Mouse (Mus musculus) heart, postnatal 0 days (tissue): ENCODE results near the gene Pprc1. TPM values are rescaled to one million over a fixed set of nuclear protein-coding genes. Genes with fewer than 3 reads are reported as not detected.

Experiments used
- ATAC-seq: fragments of 200-750 bp; cut with Nextera tagmentation; 2 replicates; pipeline ENCODE4 v1.8.0; 2017; ENCODE audit warnings: low read depth, moderate number of reproducible peaks, moderate library complexity; ENCODE audit not compliant: insufficient read depth
- DNase-seq: peaks from one replicate; pipeline ENCODE4 v3.0.0-alpha.2; 2016; ENCODE audit warnings: low spot score
- H3K27ac ChIP-seq: fragments of 300-500 bp; sonication (generic); 2 replicates; pipeline ENCODE4 v1.5.1; 2014; ENCODE audit warnings: low read depth, mild to moderate bottlenecking
- H3K27me3 ChIP-seq: fragments of 300-500 bp; sonication (generic); 2 replicates; pipeline ENCODE4 v1.6.1; 2014; ENCODE audit warnings: low read length, mixed read lengths; ENCODE audit not compliant: control insufficient read depth, insufficient read depth
- H3K36me3 ChIP-seq: fragments of 300-500 bp; sonication (generic); replicated peaks from 2 replicates; pipeline ENCODE4 v1.6.1; 2014; ENCODE audit warnings: low read length, mixed read lengths; ENCODE audit not compliant: control insufficient read depth, insufficient read depth
- H3K4me1 ChIP-seq: fragments of 300-500 bp; sonication (generic); 2 replicates; pipeline ENCODE4 v1.6.1; 2014; ENCODE audit warnings: antibody characterized with exemption; ENCODE audit not compliant: control insufficient read depth, insufficient read depth
- H3K4me2 ChIP-seq: fragments of 300-500 bp; sonication (generic); 2 replicates; pipeline ENCODE4 v1.6.1; 2014; ENCODE audit warnings: low read depth, mild to moderate bottlenecking, low read length, moderate library complexity
- H3K4me3 ChIP-seq: fragments of 300-500 bp; sonication (generic); 2 replicates; pipeline ENCODE4 v1.5.1; 2014; ENCODE audit warnings: low read depth, low read length
- H3K9ac ChIP-seq: fragments of 300-500 bp; sonication (generic); replicated peaks from 2 replicates; pipeline ENCODE4 v1.6.1; 2014; ENCODE audit warnings: low read depth, low read length, mixed read lengths
- H3K9me3 ChIP-seq: fragments of 300-500 bp; sonication (generic); replicated peaks from 2 replicates; pipeline ENCODE4 v1.6.1; 2016; ENCODE audit warnings: low read length; ENCODE audit not compliant: control insufficient read depth
- CTCF ChIP-seq: IDR thresholded peaks from 2 replicates; pipeline ENCODE4 v1.5.1; 2016; ENCODE audit warnings: antibody characterized with exemption, control low read depth, low read depth
- EP300 ChIP-seq: IDR thresholded peaks from 2 replicates; pipeline ENCODE4 v1.6.1; 2016; ENCODE audit warnings: antibody characterized with exemption, low read depth
- WGBS: fragments of 180-500 bp; shearing (Covaris S2); extraction: QIAGEN DNeasy Blood & Tissue Kit; methylation state at CpG from one replicate; pipeline ENCODE4 v1.1.7; 2014; 5-methylcytosine and 5-hydroxymethylcytosine counted together
- polyA plus RNA-seq: library from polyadenylated mRNA; unstranded; fragments of >200 nt; fragmentation: Nextera tagmentation; extraction: Ambion mirVana; gene quantifications from 2 replicates; pipeline ENCODE4 v1.2.1, GENCODE M21; 2015
- total RNA-seq: library from RNA; depleted of rRNA; stranded (reverse); fragments of >200 nt; gene quantifications from 2 replicates; pipeline ENCODE4 v1.2.3, GENCODE M21; 2014; ENCODE audit warnings: low replicate concordance

The Pprc1 gene
- total and polyA plus RNA-seq, 2 experiments from 2014 or later: 6.5 to 6.8 TPM

DNA sequence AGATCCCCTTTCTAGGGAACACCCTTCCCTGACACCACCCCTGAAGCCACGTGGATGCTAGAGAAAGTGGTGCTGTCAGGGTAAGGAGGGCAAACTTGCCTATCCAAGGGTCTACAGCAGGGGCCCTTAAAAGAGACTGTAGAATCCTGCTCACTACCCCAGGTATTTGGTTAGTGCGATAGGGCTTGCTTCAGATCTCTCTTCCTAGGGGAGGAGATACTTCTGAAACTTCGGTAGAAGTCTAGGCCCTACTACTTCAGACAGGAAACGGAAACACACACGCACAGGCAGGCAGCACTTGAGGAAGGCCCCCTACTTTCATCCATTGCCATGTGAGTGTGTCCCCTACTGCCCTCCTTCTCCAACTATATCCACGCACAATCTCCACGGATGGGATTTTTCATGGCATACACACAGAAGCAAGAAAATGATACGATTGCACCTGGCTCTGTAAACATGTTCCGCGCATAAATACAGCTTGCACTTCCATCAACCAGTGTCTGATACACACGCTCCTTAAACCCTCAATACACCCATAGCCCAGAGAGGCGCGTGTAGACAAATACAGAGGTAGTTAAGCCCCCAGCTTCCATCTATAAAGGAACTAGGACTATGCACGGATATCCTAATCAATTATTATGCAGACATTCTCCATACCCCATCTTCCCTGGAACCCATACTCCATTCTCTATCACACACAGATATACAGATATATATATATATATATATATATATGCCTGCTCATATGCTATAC, 4.4 kb upstream of the Pprc1 start:
- peak overlapping the region; percentile 99 for H3K27ac ChIP-seq
- no peak for ATAC-seq
- H3K9ac ChIP-seq: peak overlapping the region; percentile 90
- no peaks in the 10 kb centered on the region for H3K27me3 ChIP-seq
- peak overlapping the region; percentile 77 for H3K4me3 ChIP-seq
- 28% methylated on average over 14 of the region's 14 CpGs for WGBS
- no peak for TF ChIP-seq CTCF
- no peak for TF ChIP-seq EP300
- H3K36me3 ChIP-seq: peaks cover 10% of the 10 kb centered on the region
- H3K9me3 ChIP-seq: no peaks in the 10 kb centered on the region
- peak; percentile 4 for DNase-seq
- H3K4me2 ChIP-seq: peak overlapping the region; percentile 96
- H3K4me1 ChIP-seq: peaks cover 61% of the 10 kb centered on the region

DNA sequence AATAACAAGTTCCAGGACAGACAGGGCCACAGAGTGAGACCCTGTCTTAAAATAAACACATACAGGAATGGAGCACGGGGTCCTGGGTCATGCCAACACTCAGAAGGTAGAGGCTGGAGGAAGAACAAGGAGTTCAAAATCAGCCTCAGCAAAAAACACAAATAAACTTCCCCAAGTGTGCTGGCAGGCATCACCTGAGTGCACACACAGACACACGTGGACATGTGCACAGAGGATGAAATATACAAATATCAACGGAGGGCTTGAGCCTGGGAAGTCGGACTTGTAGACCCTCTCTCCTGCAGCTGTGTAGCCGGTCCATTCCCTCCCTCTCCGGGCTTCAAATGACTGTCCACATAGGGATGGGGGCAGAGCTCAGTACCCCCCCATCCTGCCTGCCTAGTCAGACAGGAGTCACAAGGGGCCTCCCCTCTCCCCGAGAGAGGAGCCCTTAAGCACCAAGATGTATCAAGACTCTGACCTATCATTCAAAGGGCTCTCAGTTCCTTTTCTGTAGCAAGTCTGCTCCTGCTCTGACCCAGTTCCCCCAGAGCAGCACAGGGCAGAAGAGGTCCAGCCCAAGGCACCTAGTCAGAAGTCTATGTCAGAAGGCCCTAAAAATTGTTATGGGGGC, 3.3 kb upstream of the Pprc1 start:
- Histone ChIP-seq H3K36me3 (no peaks in the 10 kb centered on the region), H3K4me3 (peak overlapping the region; percentile 98), H3K9me3 (no peaks in the 10 kb centered on the region), H3K9ac (peak overlapping the region; percentile 54), H3K4me1 (peaks cover 70% of the 10 kb centered on the region), H3K27me3 (no peaks in the 10 kb centered on the region), H3K4me2 (peak overlapping the region; percentile 96), H3K27ac (peak overlapping the region; percentile 99)
- 12% methylated on average over 7 of the region's 7 CpGs for WGBS
- DNase-seq (no peak), ATAC-seq (no peak)
- no peak for TF ChIP-seq EP300
- TF ChIP-seq CTCF: no peak

- H3K9ac ChIP-seq: peak overlapping the region; percentile 54
- H3K36me3 ChIP-seq: no peaks in the 10 kb centered on the region
- WGBS: 3% methylated on average over 13 of the region's 14 CpGs
- no peak for TF ChIP-seq CTCF
- no peak for TF ChIP-seq EP300
- peak; percentile 49 for ATAC-seq
- H3K4me2 ChIP-seq: peak overlapping the region; percentile 96
- DNase-seq: peak; percentile 91
- H3K9me3 ChIP-seq: no peaks in the 10 kb centered on the region
- H3K27me3 ChIP-seq: no peaks in the 10 kb centered on the region
- peak overlapping the region; percentile 99 for H3K27ac ChIP-seq
- H3K4me1 ChIP-seq: peaks cover 68% of the 10 kb centered on the region
- peak overlapping the region; percentile 98 for H3K4me3 ChIP-seq
These were observed 2.7 kb upstream of the Pprc1 start for GRCm38 (mm10) chr19:46041933-46042475.

DNA sequence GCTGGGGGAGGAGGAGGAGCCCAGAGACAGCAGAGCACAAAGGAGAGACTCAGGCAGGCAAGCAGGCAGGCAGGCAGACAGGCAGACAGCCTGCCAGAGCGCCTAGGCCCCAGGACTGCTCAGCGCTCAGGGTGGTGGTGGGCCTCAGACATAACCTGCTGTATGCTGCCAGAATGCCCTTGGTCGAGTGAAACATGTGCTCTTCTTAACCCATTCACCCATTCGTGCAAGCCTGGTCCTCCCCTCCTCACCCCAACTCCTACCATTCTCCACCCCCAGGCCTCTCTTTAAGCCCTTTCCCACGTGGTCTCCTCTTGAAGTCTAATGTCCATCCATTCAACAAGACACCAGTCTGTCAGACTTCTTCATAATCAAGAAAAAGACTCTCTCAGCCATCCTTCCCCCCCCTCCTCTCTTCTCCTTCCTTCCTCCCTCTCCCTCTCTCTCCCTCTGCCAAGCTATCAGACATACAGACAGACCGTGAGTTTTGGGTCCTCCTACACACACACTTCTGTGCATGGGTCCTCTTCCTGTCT, 2.1 kb upstream of the Pprc1 start:
- TF ChIP-seq CTCF: no peak
- no peak for TF ChIP-seq EP300
- H3K27ac ChIP-seq: peak overlapping the region; percentile 99
- peak overlapping the region; percentile 96 for H3K4me2 ChIP-seq
- DNase-seq (no peak), ATAC-seq (no peak)
- no peaks in the 10 kb centered on the region for H3K9me3 ChIP-seq
- H3K4me3 ChIP-seq: peak overlapping the region; percentile 98
- H3K27me3 ChIP-seq: no peaks in the 10 kb centered on the region
- H3K36me3 ChIP-seq: no peaks in the 10 kb centered on the region
- WGBS: 6% methylated on average over 6 of the region's 6 CpGs
- H3K9ac ChIP-seq: peak overlapping the region; percentile 54; the same call in 1 of the 2 replicates
- H3K4me1 ChIP-seq: peaks cover 63% of the 10 kb centered on the region

GRCm38 (mm10) chr19:46043380-46043779, 1.3 kb upstream of the Pprc1 start:
- 48% methylated on average over 7 of the region's 7 CpGs for WGBS
- DNase-seq (no peak), ATAC-seq (no peak)
- Histone ChIP-seq H3K9ac (peak overlapping the region; percentile 98; the same call in 1 of the 2 replicates), H3K4me1 (peaks cover 54% of the 10 kb centered on the region), H3K27me3 (no peaks in the 10 kb centered on the region), H3K4me2 (peak overlapping the region; percentile 96), H3K9me3 (no peaks in the 10 kb centered on the region), H3K27ac (peak overlapping the region; percentile 99), H3K4me3 (peak overlapping the region; percentile 98), H3K36me3 (no peaks in the 10 kb centered on the region)
- TF ChIP-seq EP300 (no peak), CTCF (no peak)
